Mouse (Mus musculus) liver, postnatal 0 days (tissue): ENCODE measurements around the gene Sertad4.

Experiments
- CTCF ChIP-seq: sonication (generic); IDR thresholded peaks from 2 replicates; pipeline ENCODE4 v1.5.1; 2016; ENCODE audit warnings: antibody characterized with exemption, low read depth
- EP300 ChIP-seq: IDR thresholded peaks from 2 replicates; pipeline ENCODE4 v1.6.1; 2016; ENCODE audit warnings: antibody characterized with exemption, low read depth, mild to moderate bottlenecking

- TF ChIP-seq CTCF: no peak
- TF ChIP-seq EP300: no peak
Observed at GRCm38 (mm10) chr1:192847254-192847653, 8.3 kb downstream of the Sertad4 start.
